Mouse (Mus musculus) kidney, postnatal 0 days (tissue): ENCODE measurements at regions not wholly inside any gene's neighbourhood (a gene's known extent, or its start where the extent isn't known, plus 50 kb on each side); places are given as distances from the start of the nearest gene placed in this dataset.

ENCODE experiments used
- ATAC-seq: fragments of 200-750 bp; cut with Nextera tagmentation; replicated peaks from 2 replicates; pipeline ENCODE4 v1.8.0; 2017; ENCODE audit warnings: low read depth, moderate number of reproducible peaks, moderate TSS enrichment, moderate library complexity; ENCODE audit not compliant: low FRiP score
- DNase-seq: peaks from one replicate; pipeline ENCODE4 v3.0.0-alpha.2; 2016; ENCODE audit warnings: low spot score
- H3K27ac ChIP-seq: fragments of 300-500 bp; sonication (generic); 2 replicates; pipeline ENCODE4 v1.5.1; 2014; ENCODE audit warnings: mild to moderate bottlenecking
- H3K27me3 ChIP-seq: fragments of 300-500 bp; sonication (generic); 2 replicates; pipeline ENCODE4 v1.6.1; 2014; ENCODE audit warnings: low read length, mixed read lengths; ENCODE audit not compliant: insufficient read depth
- H3K36me3 ChIP-seq: fragments of 300-500 bp; sonication (generic); 2 replicates; pipeline ENCODE4 v1.6.1; 2014; ENCODE audit warnings: low read length, mixed read lengths; ENCODE audit not compliant: insufficient read depth
- H3K4me1 ChIP-seq: fragments of 300-500 bp; sonication (generic); replicated peaks from 2 replicates; pipeline ENCODE4 v1.6.1; 2014; ENCODE audit warnings: antibody characterized with exemption, low read length, mixed read lengths; ENCODE audit not compliant: insufficient read depth
- H3K4me2 ChIP-seq: fragments of 300-500 bp; sonication (generic); 2 replicates; pipeline ENCODE4 v1.6.1; 2014; ENCODE audit warnings: mild to moderate bottlenecking, low read length, moderate library complexity, mixed read lengths
- H3K4me3 ChIP-seq: fragments of 300-500 bp; sonication (generic); replicated peaks from 2 replicates; pipeline ENCODE4 v1.5.1; 2014; ENCODE audit warnings: low read depth, low read length
- H3K9ac ChIP-seq: fragments of 300-500 bp; sonication (generic); 2 replicates; pipeline ENCODE4 v1.6.1; 2014; ENCODE audit warnings: low read depth, low read length
- H3K9me3 ChIP-seq: fragments of 300-500 bp; sonication (generic); replicated peaks from 2 replicates; pipeline ENCODE4 v1.6.1; 2016; ENCODE audit warnings: low read length, inconsistent platforms, mixed read lengths
- CTCF ChIP-seq: IDR thresholded peaks from 2 replicates; pipeline ENCODE4 v1.5.1; 2016; ENCODE audit warnings: antibody characterized with exemption, low read depth, mild to moderate bottlenecking, moderate library complexity
- WGBS: fragments of 180-500 bp; shearing (Covaris S2); extraction: QIAGEN DNeasy Blood & Tissue Kit; methylation state at CpG from one replicate; pipeline ENCODE4 v1.1.7; 2014; 5-methylcytosine and 5-hydroxymethylcytosine counted together

GRCm38 (mm10) chr2:159053936-159054335 lies 259.3 kb downstream of the Dhx35 start:
- Histone ChIP-seq H3K27ac (no peak overlapping the region), H3K27me3 (no peaks in the 10 kb centered on the region), H3K9ac (no peak overlapping the region), H3K4me2 (no peak overlapping the region), H3K36me3 (no peaks in the 10 kb centered on the region), H3K4me3 (no peak overlapping the region), H3K4me1 (no peaks in the 10 kb centered on the region), H3K9me3 (no peaks in the 10 kb centered on the region)
- TF ChIP-seq CTCF = peak; percentile 88
- 54% methylated on average over 4 of the region's 4 CpGs for WGBS
- DNase-seq (peak; percentile 78), ATAC-seq (peak; percentile 74)

GRCm38 (mm10) chr2:159054451-159054850 lies 259.8 kb downstream of the Dhx35 start:
- no peak overlapping the region for H3K4me2 ChIP-seq
- H3K9me3 ChIP-seq = no peaks in the 10 kb centered on the region
- H3K4me1 ChIP-seq = no peaks in the 10 kb centered on the region
- DNase-seq (no peak), ATAC-seq (no peak)
- H3K36me3 ChIP-seq = no peaks in the 10 kb centered on the region
- H3K27me3 ChIP-seq = no peaks in the 10 kb centered on the region
- H3K9ac ChIP-seq = no peak overlapping the region
- no peak for TF ChIP-seq CTCF
- WGBS = 90% methylated on average over 3 of the region's 3 CpGs
- H3K27ac ChIP-seq = no peak overlapping the region
- no peak overlapping the region for H3K4me3 ChIP-seq

- no peaks in the 10 kb centered on the region for H3K27me3 ChIP-seq
- peak; percentile 31 for DNase-seq
- no peak overlapping the region for H3K4me2 ChIP-seq
- no peak for ATAC-seq
- H3K36me3 ChIP-seq = no peaks in the 10 kb centered on the region
- H3K4me1 ChIP-seq = no peaks in the 10 kb centered on the region
- H3K4me3 ChIP-seq = no peak overlapping the region
- no peak overlapping the region for H3K9ac ChIP-seq
- no peak for TF ChIP-seq CTCF
- H3K27ac ChIP-seq = no peak overlapping the region
- 45% methylated on average over 6 of the region's 6 CpGs for WGBS
- H3K9me3 ChIP-seq = no peaks in the 10 kb centered on the region
These were observed 261.2 kb downstream of the Dhx35 start for GRCm38 (mm10) chr2:159055780-159056179.

GRCm38 (mm10) chr2:159056960-159057359 lies 262.4 kb downstream of the Dhx35 start:
- H3K27ac ChIP-seq = no peak overlapping the region
- no peak overlapping the region for H3K4me3 ChIP-seq
- H3K4me1 ChIP-seq = no peaks in the 10 kb centered on the region
- no peaks in the 10 kb centered on the region for H3K36me3 ChIP-seq
- no peak overlapping the region for H3K4me2 ChIP-seq
- TF ChIP-seq CTCF = no peak
- 78% methylated on average over 3 of the region's 3 CpGs for WGBS
- no peaks in the 10 kb centered on the region for H3K27me3 ChIP-seq
- no peaks in the 10 kb centered on the region for H3K9me3 ChIP-seq
- ATAC-seq (no peak), DNase-seq (no peak)
- H3K9ac ChIP-seq = no peak overlapping the region

GRCm38 (mm10) chr2:159057506-159057905 lies 262.9 kb downstream of the Dhx35 start:
- ATAC-seq = no peak
- 67% methylated on average over 5 of the region's 5 CpGs for WGBS
- no peaks in the 10 kb centered on the region for H3K27me3 ChIP-seq
- H3K4me3 ChIP-seq = no peak overlapping the region
- H3K9me3 ChIP-seq = no peaks in the 10 kb centered on the region
- no peak overlapping the region for H3K27ac ChIP-seq
- DNase-seq = no peak
- H3K4me1 ChIP-seq = no peaks in the 10 kb centered on the region
- no peak for TF ChIP-seq CTCF
- no peak overlapping the region for H3K9ac ChIP-seq
- H3K36me3 ChIP-seq = no peaks in the 10 kb centered on the region
- no peak overlapping the region for H3K4me2 ChIP-seq

- TF ChIP-seq CTCF = peak; percentile 53
- Histone ChIP-seq H3K27ac (no peak overlapping the region), H3K9me3 (no peaks in the 10 kb centered on the region), H3K4me1 (no peaks in the 10 kb centered on the region), H3K4me3 (no peak overlapping the region), H3K9ac (no peak overlapping the region), H3K4me2 (no peak overlapping the region), H3K36me3 (no peaks in the 10 kb centered on the region), H3K27me3 (no peaks in the 10 kb centered on the region)
- no peak for DNase-seq
- ATAC-seq = no peak
- WGBS = 84% methylated on average over 2 of the region's 2 CpGs
These were observed 267.7 kb downstream of the Dhx35 start for GRCm38 (mm10) chr2:159062266-159062665.

GRCm38 (mm10) chr2:159062666-159063065 lies 268.1 kb downstream of the Dhx35 start:
- H3K9me3 ChIP-seq = no peaks in the 10 kb centered on the region
- 71% methylated on average over 2 of the region's 2 CpGs for WGBS

More at GRCm38 (mm10) chr2:159062666-159063065, 268.1 kb downstream of the Dhx35 start:
- H3K4me2 ChIP-seq = no peak overlapping the region
- 0 out of 2 replicates have a peak, but pooled peaks cover 2% of the 10 kb centered on the region for H3K4me1 ChIP-seq
- H3K4me3 ChIP-seq = no peak overlapping the region
- H3K27me3 ChIP-seq = no peaks in the 10 kb centered on the region
- H3K27ac ChIP-seq = no peak overlapping the region
- H3K36me3 ChIP-seq = no peaks in the 10 kb centered on the region
- no peak for ATAC-seq
- no peak for TF ChIP-seq CTCF
- DNase-seq = no peak
- H3K9ac ChIP-seq = no peak overlapping the region
